Mouse (Mus musculus): ENCODE results near the gene Btbd35f28. TPM values are rescaled to one million over a fixed set of nuclear protein-coding genes. Genes with fewer than 3 reads are reported as not detected.
"Not testable (repeated sequence)": the region's sequence is repeated elsewhere in the genome, so short reads cannot be mapped to it uniquely, and the experiment has no call there.

Btbd35f28 gene
- total RNA-seq (2012; rRNA removed) (not detected in 2 replicates), polyA plus RNA-seq (2012; ENCODE audit: insufficient read depth in 1 of 2, insufficient read length in 2 of 2, low read depth in 1 of 2, low replicate concordance in 2 of 2, missing spikeins in 1 of 2) (not detected)

GRCm38 (mm10) chrX:4196276-4196675 lies at the start of gene Btbd35f28:
Gene Btbd35f28 (plus strand): TSS chrX:4196576.
- H3K36me3 ChIP-seq (ENCODE audit: control insufficient read depth in 1 of 2, insufficient read depth in 2 of 2, low read length in 2 of 2); H3K4me1 ChIP-seq (ENCODE audit: control insufficient read depth in 1 of 2, insufficient read depth in 2 of 2, low read length in 2 of 2); DNase-seq (ENCODE audit: low read depth, low spot score); H3K4me3 ChIP-seq (ENCODE audit: control insufficient read depth in 1 of 2, insufficient read depth in 1 of 2, low read depth in 2 of 2, low read length in 2 of 2); H3K9ac ChIP-seq (ENCODE audit: control insufficient read depth, low read depth, low read length, poor library complexity, severe bottlenecking); H3K27me3 ChIP-seq (ENCODE audit: control insufficient read depth in 1 of 2, insufficient read depth in 2 of 2, low read length in 2 of 2); H3K79me2 ChIP-seq (ENCODE audit: control insufficient read depth, insufficient read depth, low read length, poor library complexity); H3K27ac ChIP-seq (ENCODE audit: control insufficient read depth, low read depth, low read length); H3K9me3 ChIP-seq (replicated peaks; ENCODE audit: insufficient read depth, low read length): not testable (repeated sequence)

Other genes starting within 250 kb of the Btbd35f28 start
- not detected in 2 replicates for gene Btbd35f16, start 239.6 kb upstream of the Btbd35f28 start, total RNA-seq (2012; rRNA removed)
- gene Btbd35f16, start 239.6 kb upstream of the Btbd35f28 start, polyA plus RNA-seq (2012; ENCODE audit: insufficient read depth in 1 of 2, insufficient read length in 2 of 2, low read depth in 1 of 2, low replicate concordance in 2 of 2, missing spikeins in 1 of 2), result not detected
- not detected in 2 replicates for gene Btbd35f3, start 158.9 kb upstream of the Btbd35f28 start, total RNA-seq (2012; rRNA removed)
- not detected for gene Btbd35f3, start 158.9 kb upstream of the Btbd35f28 start, polyA plus RNA-seq (2012; ENCODE audit: insufficient read depth in 1 of 2, insufficient read length in 2 of 2, low read depth in 1 of 2, low replicate concordance in 2 of 2, missing spikeins in 1 of 2)
- not detected in 2 replicates for gene Btbd35f20, start 94.7 kb downstream of the Btbd35f28 start, total RNA-seq (2012; rRNA removed)
- gene Btbd35f20, start 94.7 kb downstream of the Btbd35f28 start, polyA plus RNA-seq (2012; ENCODE audit: insufficient read depth in 1 of 2, insufficient read length in 2 of 2, low read depth in 1 of 2, low replicate concordance in 2 of 2, missing spikeins in 1 of 2), result not detected
- gene Btbd35f17, start 174.1 kb downstream of the Btbd35f28 start, total RNA-seq (2012; rRNA removed), result not detected in 2 replicates
- gene Btbd35f17, start 174.1 kb downstream of the Btbd35f28 start, polyA plus RNA-seq (2012; ENCODE audit: insufficient read depth in 1 of 2, insufficient read length in 2 of 2, low read depth in 1 of 2, low replicate concordance in 2 of 2, missing spikeins in 1 of 2), result not detected

Measured in MEL (cell line).